Mouse (Mus musculus) gastrocnemius, adult 2 months (tissue): ENCODE results near the gene Hist1h1d. TPM values are rescaled to one million over a fixed set of nuclear protein-coding genes. Genes with fewer than 3 reads are reported as not detected.
"Not testable (repeated sequence)": the region's sequence is repeated elsewhere in the genome, so short reads cannot be mapped to it uniquely, and the experiment has no call there.

Source experiments
- DNase-seq: peaks from one replicate; pipeline ENCODE4 v3.0.0; 2022
- H3K27ac ChIP-seq: fragments of 200-600 bp; 2 replicates; pipeline ENCODE4 v1.8.1; 2022; ENCODE audit warnings: mild to moderate bottlenecking
- H3K4me3 ChIP-seq: fragments of 200-600 bp; 2 replicates; pipeline ENCODE4 v1.8.1; 2022; ENCODE audit warnings: mild to moderate bottlenecking, moderate library complexity
- CTCF ChIP-seq: fragments of 200-600 bp; IDR thresholded peaks from 2 replicates; pipeline ENCODE4 v1.8.1; 2022; ENCODE audit warnings: antibody characterized with exemption, mild to moderate bottlenecking, moderate library complexity
- intact Hi-C: fragments of 180-260 bp; cut with DNase I; formaldehyde crosslinking; loops from one replicate; pipeline ENCODE4 v1.15.1; 2025
- total RNA-seq, 2 experiments: library from RNA; stranded (reverse); gene quantifications; 2 replicates each; pipeline ENCODE4 v1.2.3; 2021

Hist1h1d gene
- total RNA-seq, 2 experiments from 2014 or later, result 0.56 to 0.81 TPM

DNA sequence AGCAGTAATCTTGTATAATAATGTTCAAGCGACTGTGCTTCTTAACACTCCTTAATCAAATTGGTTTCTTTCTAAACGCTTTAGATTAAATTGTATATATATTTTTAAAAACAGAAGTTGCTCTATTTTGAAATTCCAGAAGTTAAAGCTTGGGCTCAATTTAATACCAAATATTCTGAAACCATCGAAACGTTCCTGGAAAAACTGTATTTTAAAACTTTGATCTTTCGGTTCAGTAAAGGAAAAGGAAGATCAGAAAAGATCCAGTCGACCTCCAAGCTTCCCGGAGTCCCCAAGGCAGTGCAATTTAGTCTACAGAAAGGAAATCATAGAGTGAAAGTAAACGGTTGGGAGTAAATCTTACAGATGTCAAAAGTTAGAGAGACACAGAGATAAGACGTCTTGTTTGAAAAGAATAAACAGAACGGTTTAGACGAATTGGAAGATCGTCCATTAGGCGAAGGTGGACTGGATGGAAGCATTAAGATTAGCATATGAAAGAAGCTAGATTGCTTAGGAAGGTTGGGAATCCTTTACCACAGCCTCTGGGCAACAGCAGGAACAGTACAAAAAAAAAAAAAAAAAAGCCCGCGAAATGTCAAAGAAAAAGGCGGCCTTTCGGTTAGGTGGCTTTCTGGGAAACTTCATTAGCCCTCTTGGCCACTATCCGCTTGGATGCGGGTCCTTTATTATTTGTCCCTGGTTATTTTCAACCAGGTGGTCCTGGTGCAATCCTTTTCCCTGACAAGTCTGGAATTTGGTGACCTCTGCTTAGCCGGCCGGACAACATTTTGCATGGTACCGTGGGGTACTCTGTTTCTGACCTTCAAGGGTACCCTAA lies 33.3 kb downstream of the Hist1h1d start:
- Histone ChIP-seq H3K4me3 (peak overlapping the region; percentile 85), H3K27ac (peak overlapping the region; percentile 95)
- intact Hi-C loops, result loop anchor here (5.0 kb wide), 1 partner anchor 1544 kb away; the partner anchor contains the start of genes Hist1h2ag, Hist1h2bj and Hist1h4i
- no peak for TF ChIP-seq CTCF
- no peak for DNase-seq

DNA sequence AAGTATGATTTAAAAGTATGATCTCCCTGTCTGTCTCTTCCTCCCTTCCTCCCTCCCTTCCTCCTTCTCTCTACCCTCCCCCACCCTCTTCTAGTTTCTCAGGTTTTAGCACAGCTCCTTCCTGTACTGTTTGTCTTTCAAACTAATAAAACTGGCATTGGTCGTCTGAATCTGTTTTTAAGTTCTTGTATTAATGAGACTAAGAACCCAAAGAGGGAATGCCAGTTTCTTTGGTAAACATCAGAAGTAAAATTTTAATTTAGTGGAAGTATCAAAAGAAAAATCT lies 33.8 kb downstream of the Hist1h1d start:
- no peak for TF ChIP-seq CTCF
- intact Hi-C loops, result loop anchor here (5.0 kb wide), 1 partner anchor 1545 kb away; the partner anchor contains the start of genes Hist1h2ag, Hist1h2bj and Hist1h4i
- peak overlapping the region; percentile 85 for H3K4me3 ChIP-seq
- H3K27ac ChIP-seq, result peak overlapping the region; percentile 95
- no peak for DNase-seq

DNA sequence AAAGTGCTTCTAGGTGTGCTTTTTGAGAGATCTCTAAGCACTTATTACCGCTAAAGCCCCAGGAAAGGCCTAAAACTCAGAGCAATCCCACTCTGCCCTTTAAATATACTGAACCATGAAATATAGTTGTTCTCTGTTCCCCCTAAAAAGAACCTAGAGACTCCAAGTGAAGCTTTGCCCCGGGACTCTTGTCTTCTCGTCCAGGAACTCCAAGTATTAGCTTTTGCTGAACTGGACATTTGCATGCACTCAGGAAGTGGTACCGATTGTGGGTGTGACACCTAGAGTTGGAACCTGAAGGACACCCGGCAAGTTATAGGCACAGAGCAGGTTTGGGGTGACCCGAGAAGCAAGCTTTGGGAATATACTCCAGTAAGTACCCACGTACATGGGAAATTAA lies 38.1 kb downstream of the Hist1h1d start:
- DNase-seq, result no peak
- intact Hi-C loops, result no loop called here
- Histone ChIP-seq H3K4me3 (no peak overlapping the region), H3K27ac (no peak overlapping the region)
- no peak for TF ChIP-seq CTCF

DNA sequence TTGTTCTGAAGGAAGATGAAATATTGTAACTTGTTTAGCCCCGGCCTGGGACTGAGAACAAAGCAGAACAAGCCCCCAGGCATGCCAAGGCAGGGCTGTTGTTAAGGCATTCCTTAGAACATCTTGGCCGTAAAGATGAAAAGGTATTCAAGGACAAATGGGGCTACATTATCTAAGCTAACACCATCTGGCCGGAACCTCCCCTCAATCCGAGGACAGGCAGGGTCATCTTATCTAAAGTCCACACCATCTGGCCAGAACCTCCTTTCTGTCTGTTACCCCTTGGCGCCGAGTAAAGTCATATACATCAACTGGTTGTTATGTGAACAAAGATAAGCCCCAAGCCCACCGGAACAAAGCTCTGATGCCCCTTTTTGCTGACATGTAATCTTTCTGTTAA lies 38.8 kb downstream of the Hist1h1d start:
- DNase-seq, H3K4me3 ChIP-seq, H3K27ac ChIP-seq, intact Hi-C loops: not testable (repeated sequence)

- H3K4me3 ChIP-seq, result no peak overlapping the region
- no peak for TF ChIP-seq CTCF
- intact Hi-C loops, result no loop called here
- DNase-seq, result no peak
- H3K27ac ChIP-seq, result no peak overlapping the region
Measured at GRCm38 (mm10) chr13:23592614-23593013, 39.6 kb downstream of the Hist1h1d start.

DNA sequence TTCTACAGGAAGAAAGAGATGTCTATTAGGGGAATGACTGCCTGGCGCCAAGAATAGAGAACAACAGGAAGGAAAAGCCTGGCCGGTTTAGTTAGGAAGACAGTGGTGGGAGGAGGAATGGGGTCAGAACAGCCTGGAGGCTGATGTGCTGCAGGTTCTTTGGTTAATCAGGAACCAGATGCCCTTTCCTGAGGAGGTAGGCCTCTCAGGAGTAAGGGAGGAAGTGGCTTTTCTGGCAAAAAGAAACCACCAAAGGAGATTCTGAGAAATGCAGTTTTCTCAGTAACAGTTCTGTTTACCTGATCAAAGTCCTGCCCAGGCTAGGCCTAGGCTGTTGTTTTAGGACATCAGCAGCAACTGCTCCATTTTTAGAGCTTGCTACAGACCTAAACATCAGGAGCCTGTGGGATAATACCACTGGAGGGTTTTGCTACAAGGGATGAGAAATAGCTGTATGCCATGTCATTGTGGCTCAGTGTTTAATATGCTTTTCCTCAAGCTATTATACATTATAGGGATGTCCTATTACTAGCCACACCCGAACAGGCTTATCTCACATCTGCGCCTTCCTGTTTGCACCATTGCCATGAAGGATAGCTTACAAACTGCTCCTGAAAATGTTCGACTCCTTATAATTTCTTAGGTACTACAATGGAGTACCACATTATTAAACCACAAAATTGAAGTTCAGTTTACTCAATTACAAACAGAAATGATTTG lies 40.1 kb downstream of the Hist1h1d start:
- H3K27ac ChIP-seq, result 0 out of 2 replicates have a peak overlapping the region, but pooled peaks have one; percentile 28
- H3K4me3 ChIP-seq, result no peak overlapping the region
- intact Hi-C loops, result no loop called here
- no peak for DNase-seq
- TF ChIP-seq CTCF, result no peak

DNA sequence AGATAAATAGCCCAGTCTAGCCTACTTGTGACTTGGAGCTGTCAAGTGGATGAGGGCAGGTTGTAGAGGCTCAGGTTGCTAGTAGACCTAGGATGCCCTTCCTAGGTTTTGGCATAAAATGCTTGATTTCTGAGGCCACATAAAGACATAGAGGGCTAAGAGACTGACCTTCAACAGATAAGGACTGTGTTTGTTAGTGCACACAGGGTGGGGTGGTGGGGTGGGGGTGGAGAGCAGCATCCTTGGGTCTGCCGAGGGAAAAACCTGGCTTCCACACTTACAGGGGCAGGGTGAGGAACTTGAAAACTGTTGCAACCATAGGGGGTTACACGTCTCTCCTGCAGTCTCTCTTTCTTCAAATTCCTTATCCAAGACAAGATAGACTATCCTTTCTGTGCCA lies 42.1 kb downstream of the Hist1h1d start:
- H3K27ac ChIP-seq, result no peak overlapping the region
- no peak for TF ChIP-seq CTCF
- intact Hi-C loops, result loop anchor here (5.0 kb wide), 1 partner anchor 73 kb away; no protein-coding TSS in a partner anchor

GRCm38 (mm10) chr13:23595622-23596372 lies 42.7 kb downstream of the Hist1h1d start:
- no peak overlapping the region for H3K4me3 ChIP-seq
- no peak for DNase-seq
- intact Hi-C loops, result loop anchor here (5.0 kb wide), 1 partner anchor 73 kb away; no protein-coding TSS in a partner anchor
- no peak overlapping the region for H3K27ac ChIP-seq
- TF ChIP-seq CTCF, result no peak

More for the DNA sequence above, 42.1 kb downstream of the Hist1h1d start:
- no peak for DNase-seq
- H3K4me3 ChIP-seq, result no peak overlapping the region

DNA sequence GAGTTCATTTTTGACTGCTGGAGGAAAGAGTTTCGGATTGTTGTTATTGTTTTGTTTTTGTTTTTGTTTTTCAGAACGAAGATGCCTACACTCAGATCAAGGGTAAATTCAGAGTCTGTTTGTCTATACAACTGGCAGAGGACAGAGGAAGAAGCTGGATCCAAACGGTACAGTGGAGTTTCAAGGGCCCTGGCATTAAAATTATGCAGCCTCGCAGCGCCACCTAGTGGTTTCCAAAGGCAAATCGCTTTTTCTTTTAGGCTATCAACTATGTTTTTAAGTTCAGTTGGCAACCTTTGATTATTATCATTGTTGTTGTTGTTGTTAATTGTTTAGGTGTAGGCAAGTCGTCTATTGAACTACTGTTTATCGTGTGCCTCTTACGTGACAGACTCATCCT lies 44.9 kb downstream of the Hist1h1d start:
- peak; percentile 80 for DNase-seq
- H3K4me3 ChIP-seq, result no peak overlapping the region
- intact Hi-C loops, result loop anchor here (1.0 to 5.0 kb wide), 2 partner anchors 76 to 174 kb away; no protein-coding TSS in a partner anchor
- TF ChIP-seq CTCF, result peak; percentile 94
- H3K27ac ChIP-seq, result no peak overlapping the region

GRCm38 (mm10) chr13:23603182-23603699 lies 50.2 kb downstream of the Hist1h1d start:
- intact Hi-C loops, result no loop called here
- no peak overlapping the region for H3K27ac ChIP-seq
- no peak overlapping the region for H3K4me3 ChIP-seq
- DNase-seq, result no peak
- no peak for TF ChIP-seq CTCF

GRCm38 (mm10) chr13:23604452-23604851 lies 51.4 kb downstream of the Hist1h1d start:
- TF ChIP-seq CTCF, result no peak
- intact Hi-C loops, result no loop called here
- no peak overlapping the region for H3K4me3 ChIP-seq
- H3K27ac ChIP-seq, result no peak overlapping the region
- DNase-seq, result no peak

DNA sequence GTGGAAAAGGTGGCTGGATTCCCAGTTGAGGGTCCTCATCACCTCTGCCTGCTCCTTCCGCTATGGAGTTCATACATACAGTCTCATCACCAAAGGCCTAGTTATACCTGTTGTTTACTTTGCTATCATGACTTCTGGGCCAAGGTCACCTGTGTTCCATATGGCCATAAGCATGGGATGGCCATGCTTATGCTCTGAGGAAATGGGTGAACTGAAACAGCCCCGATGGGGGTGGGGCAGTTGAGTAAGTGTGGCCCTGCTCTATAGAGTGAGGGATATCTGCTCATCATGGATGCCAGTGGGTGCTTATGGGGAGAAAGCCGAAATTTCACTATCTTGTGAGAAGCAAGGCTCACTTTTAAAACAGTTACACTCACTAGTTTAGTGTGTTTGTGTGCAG lies 52.0 kb downstream of the Hist1h1d start:
- no peak for TF ChIP-seq CTCF
- H3K27ac ChIP-seq, result no peak overlapping the region
- no peak overlapping the region for H3K4me3 ChIP-seq
- no peak for DNase-seq
- intact Hi-C loops, result no loop called here
